Mouse (Mus musculus): Measurements from ENCODE around the gene Uqcc3.
"Not testable (repeated sequence)": the region's sequence is repeated elsewhere in the genome, so short reads cannot be mapped to it uniquely, and the experiment has no call there.

Gene Uqcc3

GRCm38 (mm10) chr19:8881034-8881392 lies 290 bp upstream of the Uqcc3 start:
- Histone ChIP-seq H3K27me3 (ENCODE audit: control insufficient read depth, insufficient read depth, low read length, poor library complexity, severe bottlenecking) (no peaks in the 10 kb centered on the region), H3K36me3 (ENCODE audit: control insufficient read depth, insufficient read depth, low read length, poor library complexity, severe bottlenecking) (no peaks in the 10 kb centered on the region; the same call in 1 of the 2 replicates)
- no peak for DNase-seq (ENCODE audit: low read depth, low spot score)

GRCm38 (mm10) chr19:8875031-8875430 lies 5.7 kb downstream of the Uqcc3 start:
- no peak for DNase-seq (ENCODE audit: low read depth, low spot score)
- H3K36me3 ChIP-seq (ENCODE audit: control insufficient read depth, insufficient read depth, low read length, poor library complexity, severe bottlenecking) = peaks cover 4% of the 10 kb centered on the region
- no peaks in the 10 kb centered on the region for H3K27me3 ChIP-seq (ENCODE audit: control insufficient read depth, insufficient read depth, low read length, poor library complexity, severe bottlenecking)

- no peak for DNase-seq (ENCODE audit: low read depth, low spot score)
- peaks cover 6% of the 10 kb centered on the region for H3K36me3 ChIP-seq (ENCODE audit: control insufficient read depth, insufficient read depth, low read length, poor library complexity, severe bottlenecking)
- no peaks in the 10 kb centered on the region for H3K27me3 ChIP-seq (ENCODE audit: control insufficient read depth, insufficient read depth, low read length, poor library complexity, severe bottlenecking)
These were observed 8.4 kb downstream of the Uqcc3 start for GRCm38 (mm10) chr19:8872266-8872840.

GRCm38 (mm10) chr19:8871267-8872186 lies 9.2 kb downstream of the Uqcc3 start, which contains the start of gene Ubxn1:
Gene Ubxn1 (plus strand): TSS chr19:8871496.
- DNase-seq (ENCODE audit: low read depth, low spot score) = peak; percentile 94
- peaks cover 6% of the 10 kb centered on the region for H3K36me3 ChIP-seq (ENCODE audit: control insufficient read depth, insufficient read depth, low read length, poor library complexity, severe bottlenecking)
- H3K27me3 ChIP-seq (ENCODE audit: control insufficient read depth, insufficient read depth, low read length, poor library complexity, severe bottlenecking) = no peaks in the 10 kb centered on the region

GRCm38 (mm10) chr19:8870838-8871237 lies 9.9 kb downstream of the Uqcc3 start:
- Histone ChIP-seq H3K36me3 (ENCODE audit: control insufficient read depth, insufficient read depth, low read length, poor library complexity, severe bottlenecking) (peaks cover 6% of the 10 kb centered on the region), H3K27me3 (ENCODE audit: control insufficient read depth, insufficient read depth, low read length, poor library complexity, severe bottlenecking) (no peaks in the 10 kb centered on the region)
- DNase-seq (ENCODE audit: low read depth, low spot score) = no peak

- H3K27me3 ChIP-seq (ENCODE audit: control insufficient read depth, insufficient read depth, low read length, poor library complexity, severe bottlenecking); DNase-seq (ENCODE audit: low read depth, low spot score); H3K36me3 ChIP-seq (ENCODE audit: control insufficient read depth, insufficient read depth, low read length, poor library complexity, severe bottlenecking): not testable (repeated sequence)
These were observed 10.3 kb downstream of the Uqcc3 start for GRCm38 (mm10) chr19:8870381-8870780.

GRCm38 (mm10) chr19:8864265-8864664 lies 16.5 kb downstream of the Uqcc3 start:
- H3K27me3 ChIP-seq (ENCODE audit: control insufficient read depth, insufficient read depth, low read length, poor library complexity, severe bottlenecking) = no peaks in the 10 kb centered on the region
- peaks cover 2% of the 10 kb centered on the region; the same call in 1 of the 2 replicates for H3K36me3 ChIP-seq (ENCODE audit: control insufficient read depth, insufficient read depth, low read length, poor library complexity, severe bottlenecking)
- no peak for DNase-seq (ENCODE audit: low read depth, low spot score)

GRCm38 (mm10) chr19:8859018-8859417 lies 21.7 kb downstream of the Uqcc3 start:
- DNase-seq (ENCODE audit: low read depth, low spot score) = peak; percentile 66
- H3K27me3 ChIP-seq (ENCODE audit: control insufficient read depth, insufficient read depth, low read length, poor library complexity, severe bottlenecking) = no peaks in the 10 kb centered on the region

GRCm38 (mm10) chr19:8857689-8858088 lies 23.0 kb downstream of the Uqcc3 start:
- H3K36me3 ChIP-seq (ENCODE audit: control insufficient read depth, insufficient read depth, low read length, poor library complexity, severe bottlenecking) = no peaks in the 10 kb centered on the region
- peak; percentile 65 for DNase-seq (ENCODE audit: low read depth, low spot score)
- H3K27me3 ChIP-seq (ENCODE audit: control insufficient read depth, insufficient read depth, low read length, poor library complexity, severe bottlenecking) = no peaks in the 10 kb centered on the region

More at GRCm38 (mm10) chr19:8859018-8859417, 21.7 kb downstream of the Uqcc3 start:
- no peaks in the 10 kb centered on the region for H3K36me3 ChIP-seq (ENCODE audit: control insufficient read depth, insufficient read depth, low read length, poor library complexity, severe bottlenecking)

GRCm38 (mm10) chr19:8853117-8853516 lies 27.6 kb downstream of the Uqcc3 start:
- DNase-seq (ENCODE audit: low read depth, low spot score) = no peak
- Histone ChIP-seq H3K36me3 (ENCODE audit: control insufficient read depth, insufficient read depth, low read length, poor library complexity, severe bottlenecking) (no peaks in the 10 kb centered on the region; the same call in 1 of the 2 replicates), H3K27me3 (ENCODE audit: control insufficient read depth, insufficient read depth, low read length, poor library complexity, severe bottlenecking) (no peaks in the 10 kb centered on the region)

- no peak for DNase-seq (ENCODE audit: low read depth, low spot score)
These were observed 28.3 kb downstream of the Uqcc3 start for GRCm38 (mm10) chr19:8852236-8852928.

GRCm38 (mm10) chr19:8851639-8852038 lies 29.1 kb downstream of the Uqcc3 start:
- no peaks in the 10 kb centered on the region; the same call in none of the 2 replicates for H3K36me3 ChIP-seq (ENCODE audit: control insufficient read depth, insufficient read depth, low read length, poor library complexity, severe bottlenecking)
- DNase-seq (ENCODE audit: low read depth, low spot score) = no peak

More at GRCm38 (mm10) chr19:8852236-8852928, 28.3 kb downstream of the Uqcc3 start:
- no peaks in the 10 kb centered on the region for H3K27me3 ChIP-seq (ENCODE audit: control insufficient read depth, insufficient read depth, low read length, poor library complexity, severe bottlenecking)
- no peaks in the 10 kb centered on the region; the same call in 1 of the 2 replicates for H3K36me3 ChIP-seq (ENCODE audit: control insufficient read depth, insufficient read depth, low read length, poor library complexity, severe bottlenecking)

GRCm38 (mm10) chr19:8850402-8850901 lies 30.3 kb downstream of the Uqcc3 start, which contains the start of gene Lrrn4cl:
Gene Lrrn4cl (plus strand): TSS chr19:8850768.
- Histone ChIP-seq H3K27me3 (ENCODE audit: control insufficient read depth, insufficient read depth, low read length, poor library complexity, severe bottlenecking) (no peaks in the 10 kb centered on the region), H3K36me3 (ENCODE audit: control insufficient read depth, insufficient read depth, low read length, poor library complexity, severe bottlenecking) (no peaks in the 10 kb centered on the region; the same call in none of the 2 replicates)
- no peak for DNase-seq (ENCODE audit: low read depth, low spot score)

More at GRCm38 (mm10) chr19:8851639-8852038, 29.1 kb downstream of the Uqcc3 start:
- H3K27me3 ChIP-seq (ENCODE audit: control insufficient read depth, insufficient read depth, low read length, poor library complexity, severe bottlenecking) = no peaks in the 10 kb centered on the region

GRCm38 (mm10) chr19:8848356-8848755 lies 32.4 kb downstream of the Uqcc3 start:
- no peak for DNase-seq (ENCODE audit: low read depth, low spot score)
- H3K27me3 ChIP-seq (ENCODE audit: control insufficient read depth, insufficient read depth, low read length, poor library complexity, severe bottlenecking) = no peaks in the 10 kb centered on the region
- H3K36me3 ChIP-seq (ENCODE audit: control insufficient read depth, insufficient read depth, low read length, poor library complexity, severe bottlenecking) = no peaks in the 10 kb centered on the region; the same call in none of the 2 replicates
